Mouse (Mus musculus): ENCODE data around the gene Psen1. TPM values are rescaled to one million over a fixed set of nuclear protein-coding genes. Genes with fewer than 3 reads are reported as not detected.

Psen1 gene
- total RNA-seq (2015) (71.4 and 71.5 TPM in 2 replicates), total RNA-seq (2017) (60.8 and 75.1 TPM in 2 replicates)

GRCm38 (mm10) chr12:83687934-83688315 is at the start of gene Psen1:
Psen1 (plus strand) TSS chr12:83688152.
- peak; percentile 92 for ATAC-seq (replicated peaks; ENCODE audit: poor library complexity)

- ATAC-seq (replicated peaks; ENCODE audit: poor library complexity), result no peak
These were observed 46.7 kb upstream of the Psen1 start for GRCm38 (mm10) chr12:83641233-83641632.

GRCm38 (mm10) chr12:83643116-83643515 is 44.8 kb upstream of the Psen1 start:
- ATAC-seq (replicated peaks; ENCODE audit: poor library complexity), result no peak

- ATAC-seq (replicated peaks; ENCODE audit: poor library complexity), result 0 out of 2 replicates have a peak, but pooled peaks have one; percentile 20
These were observed 37.6 kb upstream of the Psen1 start for GRCm38 (mm10) chr12:83650346-83650745.

GRCm38 (mm10) chr12:83651414-83651813 is 36.5 kb upstream of the Psen1 start:
- ATAC-seq (replicated peaks; ENCODE audit: poor library complexity), result no peak

- no peak for ATAC-seq (replicated peaks; ENCODE audit: poor library complexity)
These were observed 2.5 kb upstream of the Psen1 start for GRCm38 (mm10) chr12:83685466-83685865.

- no peak for ATAC-seq (replicated peaks; ENCODE audit: poor library complexity)
These were observed 1.2 kb upstream of the Psen1 start for GRCm38 (mm10) chr12:83686575-83687350.

- peak; percentile 63 for ATAC-seq (replicated peaks; ENCODE audit: poor library complexity)
These were observed 549 bp downstream of the Psen1 start for GRCm38 (mm10) chr12:83688316-83689086.

GRCm38 (mm10) chr12:83689087-83689432 is 1.1 kb downstream of the Psen1 start:
- peak; percentile 42 for ATAC-seq (replicated peaks; ENCODE audit: poor library complexity)

GRCm38 (mm10) chr12:83694011-83694410 is 6.1 kb downstream of the Psen1 start:
- ATAC-seq (replicated peaks; ENCODE audit: poor library complexity), result no peak

- ATAC-seq (replicated peaks; ENCODE audit: poor library complexity), result no peak
These were observed 6.7 kb downstream of the Psen1 start for GRCm38 (mm10) chr12:83694669-83695068.

- ATAC-seq (replicated peaks; ENCODE audit: poor library complexity), result no peak
These were observed 10.7 kb downstream of the Psen1 start for GRCm38 (mm10) chr12:83698637-83699036.

- ATAC-seq (replicated peaks; ENCODE audit: poor library complexity), result no peak
These were observed 13.7 kb downstream of the Psen1 start for GRCm38 (mm10) chr12:83701608-83702007.

- no peak for ATAC-seq (replicated peaks; ENCODE audit: poor library complexity)
These were observed 14.8 kb downstream of the Psen1 start for GRCm38 (mm10) chr12:83702796-83703195.

- ATAC-seq (replicated peaks; ENCODE audit: poor library complexity), result no peak
These were observed 19.0 kb downstream of the Psen1 start for GRCm38 (mm10) chr12:83706951-83707350.

GRCm38 (mm10) chr12:83708160-83709092 is 20.5 kb downstream of the Psen1 start:
- ATAC-seq (replicated peaks; ENCODE audit: poor library complexity), result no peak

- no peak for ATAC-seq (replicated peaks; ENCODE audit: poor library complexity)
These were observed 22.0 kb downstream of the Psen1 start for GRCm38 (mm10) chr12:83709934-83710333.

- ATAC-seq (replicated peaks; ENCODE audit: poor library complexity), result peak; percentile 63
These were observed 25.8 kb downstream of the Psen1 start for GRCm38 (mm10) chr12:83713749-83714148.

GRCm38 (mm10) chr12:83716416-83717184 is 28.6 kb downstream of the Psen1 start:
- no peak for ATAC-seq (replicated peaks; ENCODE audit: poor library complexity)

GRCm38 (mm10) chr12:83719431-83719830 is 31.5 kb downstream of the Psen1 start:
- ATAC-seq (replicated peaks; ENCODE audit: poor library complexity), result no peak
